Mouse (Mus musculus) retina, postnatal 7 days (tissue): ENCODE data around the gene Pld1.
A peak's percentile ranks its signal among the peaks of the same experiment; 100 is the strongest.

Experiments
- DNase-seq: peaks from one replicate; pipeline ENCODE4 v3.0.0-alpha.2; 2012; ENCODE audit warnings: low read depth, low spot score

Gene Pld1

GRCm38 (mm10) chr3:28047599-28047998 is 109.1 kb downstream of the Pld1 start:
- DNase-seq: no peak

DNA sequence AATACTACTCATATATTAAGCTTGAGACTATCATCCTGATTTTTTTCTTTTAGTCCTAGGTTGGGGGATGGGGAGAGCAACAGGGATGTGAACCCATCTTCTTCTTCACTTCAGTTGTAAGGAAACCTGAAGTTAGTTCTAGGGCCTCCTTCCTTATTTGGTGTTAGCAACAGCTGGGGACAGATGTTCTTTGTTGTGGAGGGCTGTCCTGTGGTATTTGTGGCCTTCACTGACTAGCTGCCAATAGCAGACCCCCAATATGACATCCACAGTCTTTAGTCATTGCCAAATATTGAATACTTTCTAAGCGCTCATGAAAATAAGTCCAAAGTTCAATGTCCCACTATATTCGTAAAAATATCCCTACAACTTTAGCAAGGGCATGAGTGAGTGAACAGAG is 111.0 kb downstream of the Pld1 start:
- no peak for DNase-seq

DNA sequence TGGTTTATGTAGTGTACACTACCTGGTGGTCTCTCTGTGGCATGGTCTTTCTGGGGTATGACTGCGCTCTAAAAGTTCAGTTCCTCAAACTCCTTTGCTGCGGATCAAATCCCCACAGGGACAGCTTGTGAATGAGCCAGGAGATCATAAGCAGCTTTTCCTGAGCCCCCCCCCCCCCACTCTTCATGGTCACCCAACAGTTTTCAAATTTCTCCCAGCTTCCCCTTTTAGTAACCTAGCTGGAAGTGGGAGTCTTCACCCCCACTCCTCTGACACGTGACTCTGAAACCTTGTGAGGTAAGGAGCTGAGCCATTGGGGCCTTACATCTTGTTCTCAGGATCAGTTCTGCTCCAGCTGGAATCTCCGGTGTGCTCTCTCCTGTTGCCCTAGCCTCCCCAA is 114.6 kb downstream of the Pld1 start:
- DNase-seq: no peak

DNA sequence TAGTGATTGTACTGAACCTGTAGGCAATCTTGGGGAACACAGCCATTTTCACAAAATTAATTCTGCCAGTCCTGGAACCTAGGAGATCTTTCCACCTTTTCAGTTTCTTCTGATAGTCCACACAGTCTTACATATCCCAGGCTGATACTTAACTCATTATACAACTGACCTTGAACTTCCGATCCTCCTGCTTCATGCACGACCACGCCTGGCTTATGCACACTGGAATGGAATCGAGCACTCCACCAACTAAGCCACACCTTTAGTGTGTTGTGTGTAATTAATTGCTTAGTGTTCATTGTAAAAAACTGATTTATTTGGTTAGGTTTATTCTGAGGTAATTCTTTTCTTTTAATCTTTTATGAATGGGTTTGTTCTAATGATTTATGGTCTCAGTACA is 122.2 kb downstream of the Pld1 start:
- no peak for DNase-seq

DNA sequence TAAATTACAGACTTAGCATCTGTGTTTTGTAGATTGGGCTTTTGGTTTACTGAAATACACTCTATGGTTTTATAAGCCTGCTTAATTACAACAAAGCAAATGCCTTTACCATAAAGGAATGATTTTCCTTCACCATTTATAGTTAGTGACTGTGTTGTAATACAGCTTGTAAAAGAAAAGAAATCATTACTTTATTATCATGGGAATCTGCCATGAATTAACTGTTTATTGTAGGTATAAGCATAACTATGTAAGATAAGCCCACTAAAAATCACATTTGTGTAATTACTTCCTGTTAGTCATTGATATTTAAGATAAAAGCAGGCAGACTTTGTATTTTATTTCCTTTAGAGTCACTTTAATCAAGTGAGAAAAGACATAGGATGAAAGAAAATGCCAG is 122.7 kb downstream of the Pld1 start:
- no peak for DNase-seq

- no peak for DNase-seq
These were observed 140.7 kb downstream of the Pld1 start for GRCm38 (mm10) chr3:28079211-28079610.

DNA sequence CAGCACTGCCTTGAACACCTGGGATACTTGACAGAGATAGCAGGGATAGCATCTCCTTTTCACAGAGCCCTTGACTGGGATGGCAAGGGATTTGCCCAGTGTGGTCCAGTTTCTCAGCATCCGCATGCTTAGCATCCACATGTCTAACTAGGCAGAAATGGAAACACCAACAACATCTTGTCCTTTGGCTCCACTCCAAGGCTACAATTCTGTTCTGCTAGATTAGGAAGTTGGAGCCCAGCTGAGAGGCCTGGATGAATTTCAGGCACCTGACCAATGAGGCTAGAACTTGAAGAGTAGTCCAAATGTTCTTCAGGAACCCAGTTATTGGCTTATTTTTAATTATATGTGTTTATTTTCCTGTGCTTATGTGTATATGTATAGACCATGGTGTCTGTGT is 141.6 kb downstream of the Pld1 start:
- DNase-seq: no peak

DNA sequence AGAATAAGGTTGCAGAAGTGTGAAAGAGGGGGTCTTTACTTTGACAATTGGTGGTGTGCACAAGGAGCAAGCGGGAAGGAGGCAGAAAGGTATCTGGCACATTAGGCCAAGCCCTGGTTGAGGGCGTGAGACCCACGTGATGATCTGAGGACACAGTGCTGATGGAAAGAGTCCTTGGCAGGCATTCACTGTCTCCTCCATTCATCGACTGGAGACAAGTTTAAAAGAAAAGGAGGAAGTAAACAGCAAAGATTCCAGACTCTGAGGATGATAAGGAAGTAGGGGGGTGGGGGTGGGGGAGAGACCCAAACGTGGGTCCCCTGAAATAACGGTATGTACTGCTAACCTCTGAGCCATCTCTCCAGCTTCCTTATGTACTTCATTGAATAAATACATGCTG is 142.5 kb downstream of the Pld1 start:
- no peak for DNase-seq

GRCm38 (mm10) chr3:28083218-28083617 is 144.7 kb downstream of the Pld1 start:
- DNase-seq: no peak

- no peak for DNase-seq
These were observed 145.8 kb downstream of the Pld1 start for GRCm38 (mm10) chr3:28084281-28084680.

DNA sequence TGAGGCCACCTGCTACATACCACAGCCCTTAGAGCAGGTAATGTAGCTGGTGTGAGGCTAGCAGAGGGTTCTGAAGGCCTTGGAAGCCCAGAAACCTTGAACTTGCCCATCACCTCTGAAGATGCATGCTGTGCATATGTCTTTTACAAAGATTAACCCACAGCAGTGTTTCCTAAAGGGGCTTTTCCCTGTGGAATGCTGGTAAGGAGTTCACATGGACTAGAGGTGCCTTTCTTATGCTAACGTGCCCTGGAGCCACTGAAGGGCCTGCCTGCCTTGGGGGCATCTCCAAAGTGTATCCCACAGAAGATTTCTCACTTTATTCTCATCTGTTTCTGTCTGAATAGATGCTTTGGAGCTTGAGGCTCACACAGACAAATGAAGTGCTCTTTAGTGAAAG is 152.8 kb downstream of the Pld1 start:
- no peak for DNase-seq

DNA sequence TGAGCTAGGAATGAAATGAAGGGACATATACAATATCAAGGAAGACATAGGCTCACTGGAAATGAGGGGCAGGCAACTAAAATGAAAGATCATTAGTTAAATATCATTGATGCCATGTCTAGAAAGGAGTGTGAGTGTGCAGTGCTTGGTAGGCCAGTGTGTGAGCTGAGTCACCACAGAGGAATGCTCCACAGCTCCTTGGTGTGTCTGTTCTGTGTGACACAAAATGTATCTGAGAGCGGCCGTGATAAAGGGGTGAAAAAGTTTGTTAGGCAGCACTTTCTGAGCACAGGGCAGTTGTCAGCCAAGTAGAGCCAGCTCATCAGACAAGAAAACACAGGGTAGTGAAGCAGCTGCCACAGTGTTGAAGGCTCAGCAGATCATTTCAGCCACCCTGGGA is 153.2 kb downstream of the Pld1 start:
- no peak for DNase-seq

DNA sequence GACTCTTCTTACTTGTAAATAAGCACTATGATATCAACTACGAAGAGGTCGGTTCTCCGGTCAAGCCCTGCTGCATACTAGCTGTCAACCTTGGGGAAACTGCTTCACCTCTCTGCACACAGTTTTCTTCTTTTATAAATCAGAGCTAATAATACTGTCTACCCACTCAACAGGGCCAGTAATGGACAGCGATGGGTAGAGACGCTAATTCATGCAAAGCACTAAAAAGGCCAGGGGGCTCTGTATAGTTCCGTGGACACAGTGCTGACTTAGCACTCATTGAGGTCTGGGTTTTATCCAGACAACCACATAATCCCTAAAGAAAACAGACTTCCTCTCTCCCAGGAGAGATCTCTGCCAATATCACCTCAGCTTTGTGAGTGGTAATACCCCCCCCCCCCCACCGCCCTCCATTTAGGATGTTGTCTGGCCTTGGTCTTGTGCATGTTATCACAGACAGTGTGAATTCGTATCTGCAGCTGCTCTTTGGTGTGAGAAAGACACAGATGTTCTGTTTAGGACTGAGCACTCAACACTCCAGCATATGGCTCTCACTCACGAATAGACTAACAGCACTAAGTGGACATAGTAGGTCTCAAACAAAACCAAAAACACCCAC is 155.3 kb downstream of the Pld1 start:
- DNase-seq: no peak

GRCm38 (mm10) chr3:28095451-28095850 is 157.0 kb downstream of the Pld1 start:
- DNase-seq: no peak

DNA sequence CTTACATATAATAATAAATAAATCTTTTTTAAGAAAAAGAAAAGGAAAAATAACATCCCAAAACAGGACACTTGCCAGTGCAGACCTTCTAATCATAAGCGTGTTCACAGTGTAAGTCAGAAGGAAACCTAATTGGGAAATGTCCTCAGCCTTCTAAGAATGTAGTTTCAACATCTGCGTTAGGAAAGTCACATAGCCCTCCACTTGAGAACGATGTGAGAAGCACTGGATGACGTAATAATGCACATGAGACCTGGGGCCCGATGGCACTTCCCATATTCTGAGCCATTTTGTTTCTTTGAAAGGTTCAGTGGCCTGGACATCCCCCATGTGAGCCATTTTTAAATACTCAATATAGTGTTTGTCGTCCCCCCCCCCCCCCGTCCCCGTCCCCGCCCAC is 160.7 kb downstream of the Pld1 start:
- no peak for DNase-seq

GRCm38 (mm10) chr3:28104992-28105391 is 166.5 kb downstream of the Pld1 start:
- no peak for DNase-seq

DNA sequence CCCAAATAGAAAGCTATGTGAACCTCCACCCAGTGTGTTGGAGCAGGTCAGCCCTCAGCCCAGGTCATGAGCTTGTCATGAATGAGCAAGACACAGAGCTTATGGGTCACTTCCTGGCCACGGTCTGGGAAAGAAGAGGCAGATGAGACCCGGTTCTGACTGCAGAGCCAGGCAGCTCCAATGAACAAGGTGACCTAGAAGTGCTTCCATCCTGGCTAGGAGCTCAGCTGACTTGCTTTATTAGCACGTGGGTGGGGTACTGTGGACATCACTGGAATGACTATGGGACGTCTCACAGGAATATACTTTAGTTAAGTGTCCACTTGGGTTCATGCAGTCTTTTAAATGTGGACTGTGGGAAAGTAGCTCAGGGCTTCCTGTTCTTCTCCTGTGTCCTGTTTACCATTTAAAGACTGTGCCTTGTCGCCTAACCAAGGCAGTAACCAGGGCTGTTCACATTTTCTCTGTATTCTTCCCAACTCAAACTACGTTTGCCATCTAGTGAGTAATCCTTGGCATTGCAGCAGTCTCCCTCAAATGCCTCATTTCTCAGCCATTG is 169.0 kb downstream of the Pld1 start:
- DNase-seq: peak; percentile 5

GRCm38 (mm10) chr3:28111516-28111915 is 173.0 kb downstream of the Pld1 start:
- DNase-seq: no peak

- no peak for DNase-seq
These were observed 175.4 kb downstream of the Pld1 start for GRCm38 (mm10) chr3:28113881-28114280.

DNA sequence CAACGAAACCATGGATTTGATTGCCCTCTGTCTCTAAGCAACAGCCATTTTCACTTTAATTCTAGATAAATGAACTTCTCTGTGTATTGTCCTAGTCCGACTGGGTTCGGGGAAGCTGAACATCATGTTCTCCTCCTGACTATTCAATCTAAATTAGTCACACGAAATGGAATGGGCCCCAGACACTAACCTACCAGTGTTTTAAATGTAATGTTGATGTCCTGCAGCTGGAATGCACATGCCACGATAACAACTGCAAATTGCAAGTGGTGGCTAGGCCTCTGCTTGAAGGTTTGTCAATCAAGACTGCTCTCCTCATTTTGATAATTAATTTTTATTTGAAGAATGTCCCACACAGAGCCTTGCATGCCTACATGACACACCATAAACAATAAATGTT is 203.2 kb downstream of the Pld1 start:
- DNase-seq: no peak

DNA sequence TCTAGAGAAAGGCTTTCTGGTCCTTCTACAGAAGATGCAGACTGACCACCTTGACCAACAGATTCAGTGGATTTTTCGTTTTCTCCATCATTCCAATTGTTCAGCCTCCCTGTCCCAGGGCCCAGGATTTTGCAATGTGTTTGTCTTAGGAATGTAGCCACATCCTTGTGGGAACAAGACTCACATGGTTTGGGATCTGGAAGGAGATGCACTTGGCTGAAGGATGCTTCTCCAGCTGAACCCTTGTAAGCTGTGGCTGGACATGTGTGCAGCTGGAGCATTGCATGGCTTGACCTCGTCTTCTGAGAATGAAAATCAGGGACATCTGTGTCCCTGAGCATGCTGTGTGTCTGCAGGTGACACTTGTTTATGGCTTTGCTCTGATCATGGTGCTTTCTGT is 203.6 kb downstream of the Pld1 start:
- DNase-seq: no peak

GRCm38 (mm10) chr3:28144676-28145075 is 206.2 kb downstream of the Pld1 start:
- no peak for DNase-seq

DNA sequence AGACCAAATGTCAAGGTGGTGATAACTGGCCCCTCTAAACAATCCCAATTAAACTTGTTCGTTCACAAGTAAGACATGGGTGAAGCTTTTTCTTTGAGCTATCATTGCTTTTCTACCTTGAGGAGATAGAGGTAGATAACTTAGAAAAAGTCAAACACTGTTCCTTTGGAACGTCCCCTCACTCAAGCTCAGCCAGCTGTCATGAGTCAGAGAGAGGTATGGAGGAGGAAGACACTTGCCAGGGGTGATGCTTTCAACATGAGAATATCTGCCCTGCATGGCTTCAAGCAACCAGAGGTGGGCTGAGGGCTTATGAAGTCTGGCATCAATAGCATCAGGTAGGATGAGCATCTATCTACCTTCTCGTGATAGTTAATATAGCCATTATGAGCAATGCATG is 207.0 kb downstream of the Pld1 start:
- no peak for DNase-seq

DNA sequence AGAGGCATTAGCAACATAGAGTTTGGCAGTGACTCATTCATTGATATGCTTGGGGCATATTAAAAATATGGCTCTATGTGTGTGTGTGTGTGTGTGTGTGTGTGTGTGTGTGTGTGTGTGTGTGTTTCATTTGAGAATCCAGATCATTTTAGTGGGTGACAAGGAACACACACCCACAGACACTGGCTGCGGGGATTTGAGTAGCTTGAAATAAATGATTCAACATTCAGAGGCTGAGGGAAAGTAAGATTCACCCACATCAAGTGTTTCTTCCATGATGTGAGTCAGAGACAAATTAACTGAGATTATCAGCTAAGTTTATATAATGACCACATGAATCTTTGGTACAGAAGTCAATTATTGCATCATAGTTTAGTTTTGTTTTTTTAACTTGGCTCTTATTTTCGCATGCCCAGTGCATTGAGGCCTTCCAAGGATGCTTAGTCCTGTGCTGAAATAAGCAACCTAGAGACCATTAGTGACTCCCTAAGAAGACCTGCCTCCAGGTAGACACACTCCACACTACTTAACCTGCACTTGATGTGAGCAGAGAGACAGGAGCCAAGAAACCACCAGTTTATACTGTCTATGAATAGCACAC is 211.3 kb downstream of the Pld1 start:
- DNase-seq: no peak
